Mouse (Mus musculus): ENCODE data around the gene Vmp1. TPM values are rescaled to one million over a fixed set of nuclear protein-coding genes. Genes with fewer than 3 reads are reported as not detected.

Vmp1 gene
- polyA plus RNA-seq, 1 experiment from 2014 or later = 89.4 TPM

DNA sequence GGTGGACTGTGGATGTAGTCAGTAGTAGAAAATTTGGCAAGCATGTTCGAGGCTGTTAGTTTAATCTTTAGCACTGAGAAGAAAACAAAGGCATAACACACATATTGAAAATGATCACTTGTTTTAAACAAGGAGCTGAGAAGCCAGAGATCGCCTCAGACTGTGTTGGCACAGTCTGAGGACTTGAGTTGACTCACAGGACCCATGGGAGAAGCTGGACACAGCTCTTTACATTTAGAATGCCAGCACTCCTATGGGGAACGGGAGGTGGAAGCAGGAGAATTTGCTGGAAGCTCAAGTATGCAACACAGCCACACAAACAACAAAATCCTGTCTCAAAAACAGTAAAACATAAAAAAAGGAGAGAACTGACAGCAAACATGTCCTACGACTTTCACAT is 29.5 kb downstream of the Vmp1 start:
- no peak overlapping the region for H3K9ac ChIP-seq (ENCODE audit: low read length)
- H3K4me2 ChIP-seq (ENCODE audit: low read depth, low read length, severe bottlenecking) = no peak overlapping the region
- no peaks in the 10 kb centered on the region for H3K4me1 ChIP-seq (replicated peaks; ENCODE audit: control insufficient read depth, insufficient read depth, low read length)
- WGBS = 88% methylated on average over 4 of the region's 4 CpGs
- H3K27ac ChIP-seq (ENCODE audit: low read depth, low read length) = no peak overlapping the region
- no peak for DNase-seq (ENCODE audit: low spot score)
- H3K27me3 ChIP-seq (ENCODE audit: control insufficient read depth, insufficient read depth, low read length) = no peaks in the 10 kb centered on the region
- no peaks in the 10 kb centered on the region for H3K36me3 ChIP-seq (ENCODE audit: control insufficient read depth, insufficient read depth, low read length)
- H3K4me3 ChIP-seq (ENCODE audit: low read depth, low read length) = no peak overlapping the region
- no peak for ATAC-seq (replicated peaks; ENCODE audit: low FRiP score)
- no peaks in the 10 kb centered on the region for H3K9me3 ChIP-seq (ENCODE audit: control insufficient read depth, low read length)

DNA sequence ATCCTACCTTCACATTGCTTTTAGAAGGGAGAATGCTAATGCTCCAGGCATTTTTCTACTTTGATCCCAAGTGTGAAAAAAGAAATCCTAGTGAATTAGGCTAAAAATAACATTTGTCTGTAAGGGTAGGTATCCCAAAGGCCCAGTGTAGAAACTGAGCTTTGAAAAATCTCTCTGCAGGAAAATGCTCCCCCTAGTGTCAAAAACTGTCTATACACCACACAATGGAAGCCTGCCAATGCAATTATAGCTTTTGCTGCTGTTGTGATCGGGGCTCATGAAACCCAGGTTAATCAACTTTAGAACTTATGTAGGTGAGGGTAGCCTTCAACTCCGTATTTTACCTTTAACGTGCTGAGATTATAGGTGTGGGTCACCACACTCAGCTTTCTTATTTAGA is 30.2 kb downstream of the Vmp1 start:
- H3K4me1 ChIP-seq (replicated peaks; ENCODE audit: control insufficient read depth, insufficient read depth, low read length) = no peaks in the 10 kb centered on the region
- ATAC-seq (replicated peaks; ENCODE audit: low FRiP score) (no peak), DNase-seq (ENCODE audit: low spot score) (no peak)
- 50% methylated on average over 3 of the region's 3 CpGs for WGBS
- no peak overlapping the region for H3K9ac ChIP-seq (ENCODE audit: low read length)
- H3K27me3 ChIP-seq (ENCODE audit: control insufficient read depth, insufficient read depth, low read length) = no peaks in the 10 kb centered on the region
- no peaks in the 10 kb centered on the region for H3K9me3 ChIP-seq (ENCODE audit: control insufficient read depth, low read length)
- H3K4me2 ChIP-seq (ENCODE audit: low read depth, low read length, severe bottlenecking) = no peak overlapping the region
- no peaks in the 10 kb centered on the region for H3K36me3 ChIP-seq (ENCODE audit: control insufficient read depth, insufficient read depth, low read length)
- no peak overlapping the region for H3K4me3 ChIP-seq (ENCODE audit: low read depth, low read length)
- no peak overlapping the region for H3K27ac ChIP-seq (ENCODE audit: low read depth, low read length)

GRCm38 (mm10) chr11:86652578-86652979 is 31.1 kb downstream of the Vmp1 start:
- ATAC-seq (replicated peaks; ENCODE audit: low FRiP score) = no peak
- Histone ChIP-seq H3K27me3 (ENCODE audit: control insufficient read depth, insufficient read depth, low read length) (no peaks in the 10 kb centered on the region), H3K9me3 (ENCODE audit: control insufficient read depth, low read length) (no peaks in the 10 kb centered on the region), H3K4me3 (ENCODE audit: low read depth, low read length) (no peak overlapping the region), H3K4me2 (ENCODE audit: low read depth, low read length, severe bottlenecking) (no peak overlapping the region), H3K27ac (ENCODE audit: low read depth, low read length) (no peak overlapping the region), H3K4me1 (replicated peaks; ENCODE audit: control insufficient read depth, insufficient read depth, low read length) (no peaks in the 10 kb centered on the region), H3K9ac (ENCODE audit: low read length) (no peak overlapping the region), H3K36me3 (ENCODE audit: control insufficient read depth, insufficient read depth, low read length) (no peaks in the 10 kb centered on the region)
- no peak for DNase-seq (ENCODE audit: low spot score)
- 93% methylated on average over 4 of the region's 4 CpGs for WGBS

DNA sequence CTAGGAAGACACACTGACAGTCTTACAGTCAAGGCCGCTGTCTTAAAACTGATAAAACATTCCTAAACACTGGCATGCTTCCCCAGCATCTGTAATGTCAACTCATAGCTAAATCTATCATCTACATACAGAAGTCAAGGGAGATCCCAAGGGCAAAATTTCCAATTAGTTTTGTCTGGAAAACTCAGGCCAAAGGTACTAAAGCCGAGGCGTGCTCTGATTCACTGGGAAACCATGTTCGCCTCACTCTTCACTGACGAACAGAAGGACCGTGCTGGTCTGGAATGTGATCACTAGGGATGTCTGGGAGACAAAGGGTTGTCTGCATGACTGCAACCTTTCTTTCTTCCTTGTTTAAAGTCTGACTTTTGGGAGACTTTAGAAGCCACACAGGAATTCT is 33.0 kb downstream of the Vmp1 start:
- Histone ChIP-seq H3K27me3 (ENCODE audit: control insufficient read depth, insufficient read depth, low read length) (no peaks in the 10 kb centered on the region), H3K4me3 (ENCODE audit: low read depth, low read length) (no peak overlapping the region), H3K4me2 (ENCODE audit: low read depth, low read length, severe bottlenecking) (no peak overlapping the region), H3K36me3 (ENCODE audit: control insufficient read depth, insufficient read depth, low read length) (no peaks in the 10 kb centered on the region), H3K9ac (ENCODE audit: low read length) (no peak overlapping the region), H3K9me3 (ENCODE audit: control insufficient read depth, low read length) (no peaks in the 10 kb centered on the region), H3K27ac (ENCODE audit: low read depth, low read length) (no peak overlapping the region), H3K4me1 (replicated peaks; ENCODE audit: control insufficient read depth, insufficient read depth, low read length) (no peaks in the 10 kb centered on the region)
- ATAC-seq (replicated peaks; ENCODE audit: low FRiP score) = no peak
- 65% methylated on average over 6 of the region's 6 CpGs for WGBS
- no peak for DNase-seq (ENCODE audit: low spot score)

DNA sequence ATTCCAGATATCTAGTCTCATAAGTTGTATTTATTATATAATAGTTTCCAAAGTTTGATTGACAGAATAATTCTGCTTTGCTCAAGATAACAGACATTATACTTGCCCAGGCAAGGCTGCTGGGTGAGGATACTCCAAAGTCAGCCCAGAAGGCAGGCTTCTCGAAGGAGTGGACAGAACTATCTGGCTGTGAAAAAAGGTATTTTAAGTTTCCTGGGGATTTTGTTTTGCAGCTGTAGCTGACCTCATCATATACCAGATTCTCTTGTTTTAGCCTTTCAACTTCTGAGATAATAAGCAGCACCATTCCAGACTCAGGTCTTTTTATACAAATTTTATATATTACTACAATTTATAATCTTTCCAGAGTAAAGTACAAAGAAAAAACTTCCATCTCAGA is 34.1 kb downstream of the Vmp1 start:
- H3K36me3 ChIP-seq (ENCODE audit: control insufficient read depth, insufficient read depth, low read length) = no peaks in the 10 kb centered on the region
- 79% methylated on average over 1 of the region's 1 CpGs for WGBS
- H3K4me3 ChIP-seq (ENCODE audit: low read depth, low read length) = no peak overlapping the region
- H3K4me2 ChIP-seq (ENCODE audit: low read depth, low read length, severe bottlenecking) = no peak overlapping the region
- no peak for DNase-seq (ENCODE audit: low spot score)
- no peaks in the 10 kb centered on the region for H3K27me3 ChIP-seq (ENCODE audit: control insufficient read depth, insufficient read depth, low read length)
- no peaks in the 10 kb centered on the region for H3K4me1 ChIP-seq (replicated peaks; ENCODE audit: control insufficient read depth, insufficient read depth, low read length)
- H3K9ac ChIP-seq (ENCODE audit: low read length) = no peak overlapping the region
- ATAC-seq (replicated peaks; ENCODE audit: low FRiP score) = no peak
- no peak overlapping the region for H3K27ac ChIP-seq (ENCODE audit: low read depth, low read length)
- no peaks in the 10 kb centered on the region for H3K9me3 ChIP-seq (ENCODE audit: control insufficient read depth, low read length)

DNA sequence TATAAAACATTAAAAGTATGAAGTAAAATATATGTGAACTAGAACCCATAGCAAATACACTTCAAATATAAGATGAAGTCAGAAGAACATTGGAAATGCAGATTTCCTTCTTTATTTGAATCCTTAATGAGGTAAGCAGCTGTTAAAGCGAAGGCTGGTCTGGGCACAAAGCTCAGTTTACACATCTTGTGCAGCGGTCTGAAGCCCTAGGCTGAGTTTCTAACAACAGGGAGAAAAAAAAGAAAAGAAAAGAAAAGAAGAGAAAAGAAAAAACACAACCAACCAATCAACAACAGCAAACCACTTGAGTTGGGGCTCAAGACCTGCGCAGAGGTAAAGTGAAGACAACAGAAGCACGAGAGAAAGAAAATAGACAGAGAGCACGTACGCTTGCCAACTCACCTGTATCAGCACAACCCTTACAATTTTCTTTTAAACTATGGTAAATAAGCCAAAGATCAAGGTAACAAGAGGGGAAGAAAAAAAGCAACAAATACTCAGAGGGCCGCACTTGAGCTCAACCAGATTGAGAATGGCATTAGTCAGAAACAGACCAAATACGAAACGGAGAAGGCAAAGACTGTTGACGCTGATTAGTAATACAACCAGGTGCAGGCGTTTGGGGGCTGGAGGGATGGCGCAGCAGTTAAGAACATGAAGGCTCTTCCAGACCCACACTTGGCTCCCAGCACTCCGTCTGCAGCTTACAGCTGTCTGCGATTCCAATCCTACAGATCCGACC is 35.8 kb downstream of the Vmp1 start:
- Histone ChIP-seq H3K9me3 (ENCODE audit: control insufficient read depth, low read length) (no peaks in the 10 kb centered on the region), H3K27ac (ENCODE audit: low read depth, low read length) (no peak overlapping the region), H3K4me3 (ENCODE audit: low read depth, low read length) (no peak overlapping the region), H3K36me3 (ENCODE audit: control insufficient read depth, insufficient read depth, low read length) (no peaks in the 10 kb centered on the region; the same call in 1 of the 2 replicates), H3K4me1 (replicated peaks; ENCODE audit: control insufficient read depth, insufficient read depth, low read length) (no peaks in the 10 kb centered on the region), H3K4me2 (ENCODE audit: low read depth, low read length, severe bottlenecking) (no peak overlapping the region), H3K27me3 (ENCODE audit: control insufficient read depth, insufficient read depth, low read length) (no peaks in the 10 kb centered on the region), H3K9ac (ENCODE audit: low read length) (no peak overlapping the region)
- ATAC-seq (replicated peaks; ENCODE audit: low FRiP score) = no peak
- 82% methylated on average over 15 of the region's 15 CpGs for WGBS
- no peak for DNase-seq (ENCODE audit: low spot score)

- Histone ChIP-seq H3K9ac (ENCODE audit: low read length) (no peak overlapping the region), H3K27me3 (ENCODE audit: control insufficient read depth, insufficient read depth, low read length) (no peaks in the 10 kb centered on the region), H3K36me3 (ENCODE audit: control insufficient read depth, insufficient read depth, low read length) (no peaks in the 10 kb centered on the region; the same call in 1 of the 2 replicates), H3K4me1 (replicated peaks; ENCODE audit: control insufficient read depth, insufficient read depth, low read length) (no peaks in the 10 kb centered on the region), H3K4me2 (ENCODE audit: low read depth, low read length, severe bottlenecking) (no peak overlapping the region), H3K9me3 (ENCODE audit: control insufficient read depth, low read length) (no peaks in the 10 kb centered on the region), H3K4me3 (ENCODE audit: low read depth, low read length) (no peak overlapping the region), H3K27ac (ENCODE audit: low read depth, low read length) (no peak overlapping the region)
- no peak for DNase-seq (ENCODE audit: low spot score)
- ATAC-seq (replicated peaks; ENCODE audit: low FRiP score) = no peak
- WGBS = 84% methylated on average over 3 of the region's 3 CpGs
Measured at GRCm38 (mm10) chr11:86646885-86647459, 36.7 kb downstream of the Vmp1 start.

DNA sequence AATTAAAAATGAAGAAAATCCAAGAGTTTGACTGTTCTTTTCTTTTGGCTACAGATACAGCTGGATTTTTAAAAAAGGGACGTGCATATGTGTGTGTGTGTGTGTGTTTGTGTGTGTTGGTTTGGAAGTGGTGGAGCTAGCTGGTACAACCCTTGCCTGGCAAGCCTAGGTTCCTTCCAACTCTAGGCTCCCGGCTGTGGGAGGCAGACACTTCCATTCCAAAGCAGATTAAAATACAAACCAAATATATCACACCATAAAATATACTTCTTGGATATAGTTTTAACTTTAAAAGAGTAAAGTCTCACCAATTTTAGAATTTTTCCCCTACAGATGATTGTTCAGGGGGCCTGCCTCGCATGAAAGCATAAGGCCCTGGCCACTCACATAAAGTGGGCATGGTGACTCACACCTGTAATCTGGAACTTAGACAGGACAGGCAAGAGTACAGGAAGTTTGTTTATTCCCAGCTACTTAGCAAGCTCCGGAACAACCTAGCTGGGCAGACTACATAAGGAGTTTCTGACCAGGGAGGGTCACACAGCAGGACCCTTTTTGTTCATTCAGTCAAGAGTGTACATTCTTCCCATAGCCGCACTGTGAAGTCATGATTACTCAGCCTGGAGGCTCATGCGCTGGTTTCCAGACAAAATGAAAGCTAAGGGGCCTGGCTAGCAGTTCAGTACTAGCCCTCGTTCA is 37.4 kb downstream of the Vmp1 start:
- Histone ChIP-seq H3K4me2 (ENCODE audit: low read depth, low read length, severe bottlenecking) (no peak overlapping the region), H3K4me1 (replicated peaks; ENCODE audit: control insufficient read depth, insufficient read depth, low read length) (no peaks in the 10 kb centered on the region), H3K9me3 (ENCODE audit: control insufficient read depth, low read length) (no peaks in the 10 kb centered on the region), H3K27ac (ENCODE audit: low read depth, low read length) (no peak overlapping the region), H3K9ac (ENCODE audit: low read length) (no peak overlapping the region), H3K36me3 (ENCODE audit: control insufficient read depth, insufficient read depth, low read length) (no peaks in the 10 kb centered on the region; the same call in 1 of the 2 replicates), H3K27me3 (ENCODE audit: control insufficient read depth, insufficient read depth, low read length) (no peaks in the 10 kb centered on the region), H3K4me3 (ENCODE audit: low read depth, low read length) (no peak overlapping the region)
- WGBS = 53% methylated on average over 7 of the region's 7 CpGs
- no peak for ATAC-seq (replicated peaks; ENCODE audit: low FRiP score)
- no peak for DNase-seq (ENCODE audit: low spot score)

Measured in forebrain, embryonic 11.5 days (tissue).